Mouse (Mus musculus): ENCODE data around the gene Lin7b.
"Not testable (repeated sequence)": the region's sequence is repeated elsewhere in the genome, so short reads cannot be mapped to it uniquely, and the experiment has no call there.

Lin7b gene

GRCm38 (mm10) chr7:45395578-45396336, 25.4 kb upstream of the Lin7b start, which contains the start of gene Snrnp70:
Snrnp70 (minus strand) TSS chr7:45395742.
- peak; percentile 100 for DNase-seq (ENCODE audit: low read depth)

- DNase-seq (ENCODE audit: low read depth): peak; percentile 39
These were observed 24.8 kb upstream of the Lin7b start for GRCm38 (mm10) chr7:45395129-45395541.

- no peak for DNase-seq (ENCODE audit: low read depth)
These were observed 15.7 kb upstream of the Lin7b start for GRCm38 (mm10) chr7:45386077-45386476.

- DNase-seq (ENCODE audit: low read depth): no peak
These were observed 5.7 kb upstream of the Lin7b start for GRCm38 (mm10) chr7:45376057-45376456.

- DNase-seq (ENCODE audit: low read depth): no peak
These were observed 4.2 kb upstream of the Lin7b start for GRCm38 (mm10) chr7:45374620-45375019.

GRCm38 (mm10) chr7:45372371-45372770, 2.0 kb upstream of the Lin7b start:
- no peak for DNase-seq (ENCODE audit: low read depth)

- DNase-seq (ENCODE audit: low read depth): no peak
These were observed 428 bp downstream of the Lin7b start for GRCm38 (mm10) chr7:45369836-45370474.

- no peak for DNase-seq (ENCODE audit: low read depth)
These were observed 1.2 kb downstream of the Lin7b start for GRCm38 (mm10) chr7:45369022-45369745.

GRCm38 (mm10) chr7:45368178-45368577, 2.2 kb downstream of the Lin7b start:
- no peak for DNase-seq (ENCODE audit: low read depth)

GRCm38 (mm10) chr7:45367020-45367880, 3.1 kb downstream of the Lin7b start:
- DNase-seq (ENCODE audit: low read depth): peak; percentile 83

GRCm38 (mm10) chr7:45366652-45367019, 3.7 kb downstream of the Lin7b start, which contains the start of gene Ppfia3:
Ppfia3 (minus strand) TSS chr7:45367019.
- no peak for DNase-seq (ENCODE audit: low read depth)

- DNase-seq (ENCODE audit: low read depth): no peak
These were observed 4.4 kb downstream of the Lin7b start for GRCm38 (mm10) chr7:45365742-45366651.

GRCm38 (mm10) chr7:45363983-45364382, 6.4 kb downstream of the Lin7b start:
- DNase-seq (ENCODE audit: low read depth): no peak

- DNase-seq (ENCODE audit: low read depth): peak; percentile 69
These were observed 7.6 kb downstream of the Lin7b start for GRCm38 (mm10) chr7:45362801-45363200.

- DNase-seq (ENCODE audit: low read depth): peak; percentile 86
These were observed 9.1 kb downstream of the Lin7b start for GRCm38 (mm10) chr7:45361243-45361804.

- DNase-seq (ENCODE audit: low read depth): no peak
These were observed 9.8 kb downstream of the Lin7b start for GRCm38 (mm10) chr7:45360404-45361125.

- DNase-seq (ENCODE audit: low read depth): not testable (repeated sequence)
These were observed 11.3 kb downstream of the Lin7b start for GRCm38 (mm10) chr7:45359081-45359480.

GRCm38 (mm10) chr7:45356087-45356486, 14.3 kb downstream of the Lin7b start:
- DNase-seq (ENCODE audit: low read depth): no peak

GRCm38 (mm10) chr7:45355318-45356020, 14.9 kb downstream of the Lin7b start:
- DNase-seq (ENCODE audit: low read depth): no peak
